Mouse (Mus musculus) spleen, adult 2 months (tissue): Measurements from ENCODE around the gene Trim72. TPM values are rescaled to one million over a fixed set of nuclear protein-coding genes. Genes with fewer than 3 reads are reported as not detected.

ENCODE experiments used
- DNase-seq, 2 experiments: peaks; one replicate each; pipeline versions ENCODE4 v3.0.0 to v3.0.0-alpha.2; 2012 to 2021; ENCODE audit warnings: low spot score in 2 of 2, low read depth in 1 of 2
- H3K27ac ChIP-seq: fragments of 200-500 bp; 2 replicates; pipeline ENCODE4 v1.5.1; 2012; ENCODE audit warnings: low read length, inconsistent platforms; ENCODE audit not compliant: insufficient read depth
- H3K27me3 ChIP-seq: fragments of 200-500 bp; 2 replicates; pipeline ENCODE4 v1.6.1; 2012; ENCODE audit warnings: mild to moderate bottlenecking, moderate library complexity, low read length, inconsistent platforms; ENCODE audit not compliant: control insufficient read depth, insufficient read depth
- H3K36me3 ChIP-seq: fragments of 200-500 bp; 2 replicates; pipeline ENCODE4 v1.6.1; 2012; ENCODE audit warnings: mild to moderate bottlenecking, low read length, inconsistent platforms; ENCODE audit not compliant: control insufficient read depth, insufficient read depth
- H3K4me1 ChIP-seq: fragments of 200-500 bp; 2 replicates; pipeline ENCODE4 v1.6.1; 2011; ENCODE audit warnings: inconsistent platforms; ENCODE audit not compliant: control insufficient read depth, insufficient read depth, insufficient read length
- H3K4me3 ChIP-seq: fragments of 200-500 bp; 2 replicates; pipeline ENCODE4 v1.5.1; 2011; ENCODE audit warnings: mild to moderate bottlenecking, inconsistent platforms; ENCODE audit not compliant: insufficient read depth, insufficient read length; ENCODE audit errors: extremely low read depth
- CTCF ChIP-seq: fragments of 200-500 bp; IDR thresholded peaks from 2 replicates; pipeline ENCODE4 v1.5.1; 2011; ENCODE audit warnings: mild to moderate bottlenecking, inconsistent platforms; ENCODE audit not compliant: insufficient read depth, insufficient read length, insufficient replicate concordance; ENCODE audit errors: extremely low read depth
- POLR2A ChIP-seq: fragments of 200-500 bp; IDR thresholded peaks from 2 replicates; pipeline ENCODE4 v1.6.1; 2011; ENCODE audit warnings: low read depth, low read length, inconsistent platforms
- WGBS: fragments of 180-500 bp; shearing (Covaris S2); methylation state at CpG from one replicate; pipeline ENCODE4 v1.1.7; 2018; 5-methylcytosine and 5-hydroxymethylcytosine counted together
- polyA plus RNA-seq: library from polyadenylated mRNA; depleted of rRNA; stranded (reverse); fragments of >200 nt; gene quantifications from 2 replicates; pipeline ENCODE4 v1.2.3, GENCODE M21; 2012; rRNA removed

Trim72 gene
- polyA plus RNA-seq, 1 experiment: 0.33 TPM

GRCm38 (mm10) chr7:128050739-128051138 lies 47.0 kb downstream of the Trim72 start:
- no peak for TF ChIP-seq CTCF
- TF ChIP-seq POLR2A: no peak
- H3K4me1 ChIP-seq: peaks cover 13% of the 10 kb centered on the region; the same call in 1 of the 2 replicates
- H3K27me3 ChIP-seq: no peaks in the 10 kb centered on the region
- H3K27ac ChIP-seq: peak overlapping the region; percentile 24
- WGBS: 37% methylated on average over 4 of the region's 4 CpGs
- no peak overlapping the region for H3K4me3 ChIP-seq
- no peak for DNase-seq
- no peaks in the 10 kb centered on the region for H3K36me3 ChIP-seq

DNA sequence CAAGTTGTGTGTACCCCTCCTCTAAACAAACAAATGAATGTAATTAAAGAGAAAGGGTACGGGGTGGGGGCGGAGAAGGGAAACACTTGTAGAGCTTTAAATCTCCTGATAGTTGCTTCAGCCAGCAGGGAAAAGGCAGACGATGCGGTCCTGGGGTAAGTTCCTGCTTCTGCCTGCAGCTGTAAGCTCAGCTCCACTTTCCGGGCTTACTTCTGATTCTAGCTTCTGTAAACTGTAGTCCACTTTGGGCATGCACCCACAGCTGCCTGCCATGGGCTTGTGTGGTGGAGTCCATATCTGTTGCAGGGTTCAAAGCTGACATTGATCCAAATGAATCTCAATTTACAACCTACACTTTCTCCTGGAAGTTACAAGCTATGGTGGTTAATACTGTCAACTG lies 49.3 kb downstream of the Trim72 start:
- TF ChIP-seq CTCF (no peak), POLR2A (no peak)
- no peak for DNase-seq
- Histone ChIP-seq H3K27me3 (no peaks in the 10 kb centered on the region), H3K27ac (0 out of 2 replicates have a peak overlapping the region, but pooled peaks have one; percentile 4), H3K4me3 (no peak overlapping the region), H3K4me1 (peaks cover 19% of the 10 kb centered on the region; the same call in 1 of the 2 replicates), H3K36me3 (no peaks in the 10 kb centered on the region)
- 41% methylated on average over 5 of the region's 5 CpGs for WGBS

DNA sequence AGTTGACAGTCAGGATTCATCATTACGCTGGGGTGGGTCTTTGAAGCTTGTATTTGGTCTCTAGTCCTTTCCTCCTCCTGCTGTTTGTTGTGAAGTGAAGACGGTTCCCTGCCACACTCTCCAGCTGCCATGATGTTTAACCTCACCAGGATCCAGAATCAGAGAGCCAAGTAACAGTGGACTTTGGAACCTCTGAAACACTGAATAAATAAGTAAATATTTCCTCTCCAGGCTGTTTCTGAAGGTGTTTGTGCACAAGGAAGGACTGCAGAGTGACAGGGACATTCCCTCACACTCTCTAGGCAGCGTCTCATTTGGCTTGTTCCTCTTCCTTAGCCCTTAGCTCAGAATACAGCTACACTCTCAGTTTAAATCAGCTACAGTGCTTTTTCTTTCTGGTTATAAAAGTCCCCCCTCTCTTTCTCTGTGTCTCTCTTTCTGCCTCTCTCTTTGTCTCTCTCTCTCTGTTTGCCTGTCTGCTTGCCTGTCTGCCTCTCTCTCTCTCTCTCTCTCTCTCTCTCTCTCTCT lies 53.2 kb downstream of the Trim72 start:
- H3K27ac ChIP-seq: no peak overlapping the region
- DNase-seq: no peak
- peaks cover 11% of the 10 kb centered on the region; the same call in 1 of the 2 replicates for H3K4me1 ChIP-seq
- TF ChIP-seq CTCF: no peak
- TF ChIP-seq POLR2A: no peak
- no peaks in the 10 kb centered on the region for H3K27me3 ChIP-seq
- H3K36me3 ChIP-seq: no peaks in the 10 kb centered on the region
- WGBS: 58% methylated on average over 3 of the region's 3 CpGs
- H3K4me3 ChIP-seq: no peak overlapping the region

DNA sequence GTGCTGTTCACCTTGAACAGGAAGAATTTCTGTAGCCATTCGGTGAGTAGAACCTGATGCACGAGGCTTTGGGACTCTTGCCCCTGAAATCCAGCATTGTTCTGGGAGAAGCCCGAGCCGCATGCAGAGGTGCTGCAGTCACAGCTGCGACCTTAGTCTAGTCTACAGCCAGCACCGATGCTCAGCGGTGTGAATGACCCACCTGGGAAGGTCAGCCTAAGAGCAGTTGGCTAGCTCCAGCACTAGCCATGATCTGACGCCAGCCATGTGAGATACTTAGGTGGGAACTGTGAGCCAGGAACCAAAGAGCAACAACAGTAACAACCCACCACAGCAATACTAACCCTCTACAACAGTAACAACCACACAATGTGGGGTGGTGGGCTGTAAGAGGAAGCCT lies 54.1 kb downstream of the Trim72 start:
- H3K27ac ChIP-seq: no peak overlapping the region
- no peaks in the 10 kb centered on the region for H3K27me3 ChIP-seq
- WGBS: 85% methylated on average over 8 of the region's 8 CpGs

GRCm38 (mm10) chr7:128058576-128058975 lies 54.8 kb downstream of the Trim72 start:
- Histone ChIP-seq H3K4me3 (no peak overlapping the region), H3K27ac (no peak overlapping the region), H3K27me3 (no peaks in the 10 kb centered on the region), H3K36me3 (no peaks in the 10 kb centered on the region), H3K4me1 (peaks cover 20% of the 10 kb centered on the region; the same call in 1 of the 2 replicates)
- DNase-seq: no peak
- WGBS: 14% methylated on average over 7 of the region's 7 CpGs
- TF ChIP-seq CTCF: no peak
- no peak for TF ChIP-seq POLR2A

More for the DNA sequence above, 54.1 kb downstream of the Trim72 start:
- no peak for DNase-seq
- H3K4me3 ChIP-seq: no peak overlapping the region
- H3K4me1 ChIP-seq: peaks cover 19% of the 10 kb centered on the region; the same call in 1 of the 2 replicates
- no peaks in the 10 kb centered on the region for H3K36me3 ChIP-seq
- no peak for TF ChIP-seq CTCF
- no peak for TF ChIP-seq POLR2A

DNA sequence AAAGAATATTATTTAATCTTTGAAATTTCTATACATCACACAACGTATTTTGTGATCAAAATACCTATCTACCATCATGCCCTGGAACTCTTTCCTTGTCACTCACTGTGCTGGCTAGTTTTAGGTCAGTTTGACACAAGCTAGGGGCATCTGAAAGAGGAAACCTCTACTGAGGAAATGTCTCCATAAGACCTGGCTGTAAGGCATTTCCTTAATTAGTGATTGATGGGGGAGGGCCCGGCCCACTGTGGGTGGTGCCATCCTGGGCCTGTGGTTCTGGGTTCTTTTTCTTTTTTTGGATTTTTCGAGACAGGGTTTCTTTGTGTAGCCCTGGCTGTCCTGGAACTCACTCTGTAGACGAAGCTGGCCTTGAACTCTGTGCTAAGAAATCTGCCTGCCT lies 55.3 kb downstream of the Trim72 start:
- H3K4me1 ChIP-seq: peaks cover 20% of the 10 kb centered on the region; the same call in 1 of the 2 replicates
- TF ChIP-seq CTCF (no peak), POLR2A (no peak)
- 26% methylated on average over 4 of the region's 4 CpGs for WGBS
- no peaks in the 10 kb centered on the region for H3K27me3 ChIP-seq
- no peaks in the 10 kb centered on the region for H3K36me3 ChIP-seq
- H3K4me3 ChIP-seq: no peak overlapping the region
- no peak for DNase-seq
- H3K27ac ChIP-seq: no peak overlapping the region

Other genes starting within 250 kb of the Trim72 start
- gene Orai3, start 234.1 kb upstream of the Trim72 start, polyA plus RNA-seq: 50.3 and 62.9 TPM in 2 replicates
- 13.9 and 14.9 TPM in 2 replicates for gene Setd1a, start 227.3 kb upstream of the Trim72 start, polyA plus RNA-seq
- not detected in 2 replicates for gene Gm49388, start 218.3 kb upstream of the Trim72 start, polyA plus RNA-seq
- 22.7 and 23.6 TPM in 2 replicates for gene Hsd3b7, start 203.3 kb upstream of the Trim72 start, polyA plus RNA-seq
- 54.7 and 66.5 TPM in 2 replicates for gene Stx4a, start 179.7 kb upstream of the Trim72 start, polyA plus RNA-seq
- 1.2 and 1.4 TPM in 2 replicates for gene Stx1b, start 179.4 kb upstream of the Trim72 start, polyA plus RNA-seq
- gene Zfp646, start 127.7 kb upstream of the Trim72 start, polyA plus RNA-seq: 27.2 and 30.7 TPM in 2 replicates
- gene Zfp668, start 127.1 kb upstream of the Trim72 start, polyA plus RNA-seq: 8.6 and 10.4 TPM in 2 replicates
- 1.4 and 1.7 TPM in 2 replicates for gene Prss53, start 113.0 kb upstream of the Trim72 start, polyA plus RNA-seq
- gene Gm21974, start 108.5 kb upstream of the Trim72 start, polyA plus RNA-seq: not detected in 2 replicates
- 46.1 and 61.2 TPM in 2 replicates for gene Vkorc1, start 108.3 kb upstream of the Trim72 start, polyA plus RNA-seq
- gene Bckdk, start 99.9 kb upstream of the Trim72 start, polyA plus RNA-seq: 59.9 and 70.8 TPM in 2 replicates
- 11.3 and 12.2 TPM in 2 replicates for gene Kat8, start 91.4 kb upstream of the Trim72 start, polyA plus RNA-seq
- 3.7 and 4.2 TPM in 2 replicates for gene Prss8, start 73.8 kb upstream of the Trim72 start, polyA plus RNA-seq
- gene Prss36, start 57.2 kb upstream of the Trim72 start, polyA plus RNA-seq: 4.4 and 6.0 TPM in 2 replicates
- 239 and 285 TPM in 2 replicates for gene Fus, start 36.5 kb upstream of the Trim72 start, polyA plus RNA-seq
- 98.6 and 100 TPM in 2 replicates for gene Pycard, start 10.1 kb upstream of the Trim72 start, polyA plus RNA-seq
- 11.1 and 26.4 TPM in 2 replicates for gene Itgam, start 58.7 kb downstream of the Trim72 start, polyA plus RNA-seq
- 0.40 and 0.61 TPM in 2 replicates for gene Gm49368, start 58.7 kb downstream of the Trim72 start, polyA plus RNA-seq
- 28.4 and 29.5 TPM in 2 replicates for gene Itgax, start 125.6 kb downstream of the Trim72 start, polyA plus RNA-seq
- 50.9 and 61.3 TPM in 2 replicates for gene Itgad, start 150.4 kb downstream of the Trim72 start, polyA plus RNA-seq
- gene Cox6a2, start 202.4 kb downstream of the Trim72 start, polyA plus RNA-seq: 14.6 and 17.6 TPM in 2 replicates
- gene Armc5, start 233.4 kb downstream of the Trim72 start, polyA plus RNA-seq: 32.9 and 47.1 TPM in 2 replicates
- 1.1 and 1.4 TPM in 2 replicates for gene 9130023H24Rik, start 234.1 kb downstream of the Trim72 start, polyA plus RNA-seq
- gene Tgfb1i1, start 242.9 kb downstream of the Trim72 start, polyA plus RNA-seq: 33.8 and 40.4 TPM in 2 replicates